Mouse (Mus musculus) spleen, postnatal 14 days (tissue): ENCODE measurements around the gene Otop2.

Experiments
- DNase-seq, 2 experiments: peaks; one replicate each; pipeline ENCODE4 v3.0.0; 2021 to 2022; ENCODE audit warnings: low spot score in 2 of 2

Otop2 gene

DNA sequence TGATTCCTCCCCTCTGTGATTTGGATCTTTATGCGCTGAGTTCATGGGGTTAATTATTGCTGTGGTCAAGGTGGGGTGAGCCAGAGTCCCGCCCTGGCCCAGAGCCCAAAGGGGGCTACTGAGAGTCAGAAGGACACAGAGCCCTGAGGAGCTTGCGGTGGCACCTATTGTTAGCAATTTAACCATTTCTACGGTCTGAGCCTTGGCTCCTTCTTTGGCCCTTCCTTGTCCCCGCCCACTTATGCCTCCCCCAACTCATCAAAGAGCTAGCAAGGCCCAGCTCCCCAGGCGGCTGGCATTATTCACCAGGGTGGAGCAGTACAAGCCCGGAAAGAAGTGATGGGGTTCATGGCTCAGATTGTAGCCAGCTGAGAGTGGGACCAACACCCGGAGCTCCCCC lies at the start of gene Otop2:
Otop2 (plus strand) TSS at position 301 of the 400 bp plus-strand sequence.
- no peak for DNase-seq

DNA sequence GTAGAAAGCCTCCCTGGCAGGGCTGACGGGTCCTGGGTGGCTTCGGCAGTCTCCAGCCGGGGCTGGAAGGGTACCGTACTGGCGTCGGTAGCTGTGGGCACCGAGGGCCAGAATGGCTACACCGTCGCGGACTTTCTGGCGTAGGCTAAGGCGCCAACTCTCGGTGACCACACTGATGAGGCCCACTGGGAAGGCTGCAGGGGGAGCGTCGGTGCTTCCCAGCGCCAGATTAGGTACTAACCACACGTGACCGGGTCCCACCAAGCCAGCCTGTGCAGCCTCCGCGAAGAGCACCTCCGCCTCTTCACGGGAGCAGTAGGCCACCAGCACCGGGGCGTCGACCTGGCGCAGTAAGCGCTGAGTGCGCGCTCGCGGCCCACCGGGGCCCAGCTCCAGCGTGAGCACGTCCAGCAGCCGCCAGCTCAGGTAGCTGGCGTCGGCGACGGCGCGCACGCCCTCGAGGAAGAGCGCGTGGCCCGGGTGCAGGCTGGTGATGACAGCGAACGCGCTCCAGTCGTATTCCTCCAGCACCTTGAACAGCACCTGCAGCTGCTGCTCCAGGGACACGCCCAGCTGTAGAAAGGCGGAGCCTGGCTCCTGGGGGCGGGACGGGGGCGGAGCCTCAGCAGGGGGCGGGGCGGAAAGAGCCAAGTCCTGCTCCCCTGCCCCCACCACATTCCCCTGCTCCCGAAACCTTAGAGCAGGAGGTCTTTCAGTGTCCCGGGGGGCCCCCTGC lies 49.0 kb upstream of the Otop2 start:
- DNase-seq = no peak

DNA sequence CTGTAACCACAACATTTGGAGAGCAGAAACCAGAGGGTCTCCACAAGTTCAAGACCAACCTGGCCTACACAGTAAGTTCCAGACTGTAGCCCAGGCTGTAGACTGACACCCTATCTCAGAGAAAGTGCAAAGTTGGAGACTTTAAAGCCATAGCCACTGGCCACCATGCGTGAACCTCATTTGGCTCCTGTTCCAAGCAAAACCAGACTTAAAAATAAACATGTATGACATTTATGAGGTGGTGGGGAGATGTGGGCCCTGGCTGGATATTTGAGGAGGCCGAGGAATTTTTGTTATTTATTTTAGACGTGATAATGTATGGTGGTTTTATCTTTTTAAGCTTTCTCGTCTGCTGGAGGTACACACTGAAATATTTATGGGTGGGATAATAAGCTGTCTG lies 47.8 kb upstream of the Otop2 start:
- no peak for DNase-seq

DNA sequence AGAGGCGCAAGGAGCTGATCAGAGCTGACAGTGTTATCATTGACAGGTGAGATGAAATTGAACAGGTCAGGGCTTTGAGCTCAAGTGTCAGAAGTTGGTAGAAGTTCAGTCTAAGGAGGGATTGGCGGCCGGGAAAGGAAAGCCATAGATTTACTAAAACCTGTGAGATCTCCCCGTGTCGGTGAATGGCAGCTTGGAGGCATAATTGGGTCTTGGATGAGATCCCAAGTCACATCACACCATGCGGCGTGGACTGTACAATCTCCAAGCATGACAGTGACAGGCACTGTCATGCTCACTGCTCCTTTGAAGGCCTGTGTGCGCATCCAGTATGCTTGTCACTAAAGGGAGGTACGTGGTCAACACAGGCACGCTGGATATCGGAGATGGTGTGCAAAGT lies 44.0 kb upstream of the Otop2 start:
- no peak for DNase-seq

DNA sequence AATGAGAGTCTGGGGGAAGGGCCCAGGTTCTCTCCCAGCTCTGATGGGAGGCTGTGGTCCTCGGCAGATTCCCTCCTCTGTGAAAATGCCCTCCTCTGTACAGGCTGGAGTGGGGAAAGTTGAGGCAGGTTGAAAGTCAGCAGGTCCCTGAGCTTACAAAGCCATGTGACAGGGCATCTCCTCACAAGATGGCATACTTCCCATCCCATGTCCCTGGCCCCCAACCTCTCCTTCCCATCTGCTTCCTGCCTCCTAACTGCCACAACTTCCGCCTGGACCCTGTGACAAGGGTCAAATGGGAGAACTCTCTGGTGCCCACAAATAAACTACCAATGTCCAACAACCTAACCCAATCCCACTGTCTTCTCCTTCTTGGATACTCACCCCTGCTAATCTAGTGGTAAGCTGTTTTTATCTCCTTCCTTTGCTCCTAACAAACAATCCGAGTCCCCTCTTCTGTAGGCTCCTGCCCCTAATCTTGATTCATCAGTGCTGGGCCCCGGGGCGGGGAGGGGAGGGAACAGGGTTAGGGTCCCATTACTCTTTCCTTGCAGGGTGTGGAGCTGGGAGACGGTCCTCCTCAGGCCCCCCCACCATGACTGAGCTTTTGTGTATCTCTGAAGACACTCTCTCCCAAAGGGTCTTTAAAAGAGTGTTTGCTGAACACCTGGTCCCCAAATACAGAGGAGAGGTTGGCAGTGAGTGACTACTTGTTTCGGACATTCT lies 42.7 kb upstream of the Otop2 start:
- DNase-seq = no peak

DNA sequence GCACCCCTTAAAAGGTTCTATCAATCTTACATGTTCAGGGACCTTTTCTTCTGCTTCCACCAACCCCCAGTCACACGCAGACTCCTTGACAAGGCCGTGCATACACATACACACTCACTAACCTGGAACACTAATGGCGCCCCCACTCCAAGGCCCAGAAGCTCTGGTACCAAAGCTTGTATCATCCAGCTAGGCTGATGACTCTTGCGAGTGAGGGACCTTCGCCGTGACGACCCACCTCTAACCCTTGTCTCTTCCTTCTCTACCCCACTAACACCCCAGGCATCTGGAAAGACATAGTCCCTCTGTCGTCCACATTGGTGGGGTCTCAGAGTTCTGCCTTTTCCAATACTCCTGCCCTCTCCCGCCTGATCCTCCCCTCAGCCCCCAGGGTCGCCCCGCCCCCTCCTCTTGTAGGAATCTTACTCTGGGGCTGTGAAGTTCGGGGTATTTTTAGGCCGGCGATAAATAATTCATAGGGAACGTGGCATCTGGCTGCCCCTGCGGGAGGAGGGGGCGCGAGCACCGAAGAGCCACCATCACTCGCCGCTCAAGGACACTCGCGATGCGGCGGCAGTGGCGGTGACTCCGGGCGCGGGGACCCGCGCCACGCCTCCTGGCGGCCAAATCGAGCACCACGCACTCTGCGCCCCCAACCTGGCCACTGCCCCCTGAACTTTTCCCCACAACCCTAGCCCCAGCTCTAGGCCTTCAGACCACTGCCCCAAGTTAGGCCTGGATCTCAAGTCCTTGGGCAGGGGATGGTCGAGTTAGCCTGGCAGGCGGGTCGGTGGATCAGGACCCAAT lies 41.9 kb upstream of the Otop2 start:
- no peak for DNase-seq

DNA sequence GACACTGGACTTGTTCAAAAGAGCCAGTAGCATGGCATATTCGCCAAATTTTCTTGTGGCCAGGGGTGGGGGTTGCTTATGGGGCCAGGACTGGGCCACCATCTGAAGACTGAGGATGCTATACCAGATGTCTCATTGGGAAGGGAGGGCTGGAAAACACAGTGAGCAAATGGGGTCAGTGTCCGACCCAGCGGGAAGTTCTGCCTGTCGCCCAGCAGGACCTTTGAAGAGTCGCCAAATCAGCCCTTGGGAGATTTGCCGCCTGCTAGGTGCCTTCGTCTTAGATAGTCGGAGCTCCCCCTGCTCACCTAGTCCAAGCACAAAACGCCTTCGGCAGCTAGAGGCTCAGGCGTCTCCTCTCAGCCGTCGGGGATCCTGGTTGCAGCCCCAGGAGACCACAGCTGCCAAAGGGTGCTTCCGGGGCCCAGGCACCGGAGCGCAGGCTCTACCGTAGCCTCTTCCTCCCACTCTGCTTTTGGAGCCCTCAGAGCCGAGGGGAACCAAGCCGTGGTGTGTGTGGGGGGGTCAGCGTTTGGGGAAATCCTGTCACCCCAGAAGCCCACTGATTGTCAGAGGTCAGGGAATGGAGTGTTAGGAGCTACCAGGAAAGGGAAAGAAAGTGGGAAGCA lies 41.1 kb upstream of the Otop2 start:
- no peak for DNase-seq

DNA sequence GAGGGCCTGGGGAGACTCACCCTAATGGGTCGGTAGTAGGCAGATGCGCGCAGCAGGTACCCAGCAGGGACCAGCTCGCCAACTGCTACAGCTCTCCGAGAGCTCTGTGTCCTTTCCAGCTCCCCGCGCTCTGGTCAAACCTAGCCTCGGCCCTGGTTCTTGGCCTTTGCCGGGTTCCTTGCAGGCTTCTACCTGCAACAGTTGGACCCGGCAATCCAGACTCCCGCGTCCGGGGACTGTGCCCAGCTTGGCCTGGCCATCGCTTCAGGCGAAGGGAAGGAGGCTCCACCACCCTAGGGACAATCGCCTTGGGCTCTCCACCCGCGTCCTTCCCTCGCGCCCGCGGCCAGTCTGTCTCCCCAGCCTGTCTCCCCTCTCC lies 40.6 kb upstream of the Otop2 start:
- DNase-seq = no peak

DNA sequence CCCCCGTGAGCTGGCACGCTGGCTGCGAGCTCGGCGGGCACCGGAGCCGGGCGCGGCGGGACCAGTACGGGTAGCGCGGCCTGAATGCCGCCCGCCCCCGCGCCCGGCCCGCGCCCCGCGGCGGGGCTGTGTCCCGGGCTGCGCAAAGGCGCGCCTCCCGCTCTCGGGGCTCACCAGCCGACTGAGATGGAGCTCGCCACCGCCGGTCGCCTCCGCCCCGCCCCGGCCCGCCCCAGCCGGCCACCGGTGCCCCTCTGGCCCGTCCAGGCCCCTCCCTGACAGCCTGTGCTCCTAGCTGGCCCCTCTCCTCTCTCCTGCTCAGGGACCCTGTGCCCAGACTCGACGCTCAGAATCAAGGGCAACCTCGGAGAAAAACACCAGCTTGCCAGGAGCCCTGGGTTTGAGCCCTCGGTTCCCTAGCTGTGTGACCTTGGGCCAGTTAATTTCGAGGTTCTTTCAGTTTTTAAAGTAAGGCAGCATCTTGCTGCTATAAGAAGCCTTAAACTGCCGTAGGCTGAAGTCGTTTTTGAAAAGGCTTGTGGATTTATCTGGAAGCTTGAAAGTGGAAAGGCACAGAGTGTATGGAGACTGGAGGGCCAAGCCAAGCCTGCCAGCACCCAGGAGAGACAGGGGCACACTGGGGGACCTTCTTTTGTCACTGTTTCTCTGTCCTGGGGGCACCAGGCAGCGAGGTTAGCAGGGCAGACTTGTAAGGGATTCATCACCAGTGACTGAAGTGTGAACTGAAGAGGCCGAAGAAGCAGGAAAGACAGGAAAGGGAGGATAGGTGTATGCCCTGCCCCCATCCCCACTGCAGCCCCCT lies 39.7 kb upstream of the Otop2 start, which contains the start of gene Grin2c:
Grin2c (minus strand) TSS at position 183 of the 823 bp plus-strand sequence.
- no peak for DNase-seq

DNA sequence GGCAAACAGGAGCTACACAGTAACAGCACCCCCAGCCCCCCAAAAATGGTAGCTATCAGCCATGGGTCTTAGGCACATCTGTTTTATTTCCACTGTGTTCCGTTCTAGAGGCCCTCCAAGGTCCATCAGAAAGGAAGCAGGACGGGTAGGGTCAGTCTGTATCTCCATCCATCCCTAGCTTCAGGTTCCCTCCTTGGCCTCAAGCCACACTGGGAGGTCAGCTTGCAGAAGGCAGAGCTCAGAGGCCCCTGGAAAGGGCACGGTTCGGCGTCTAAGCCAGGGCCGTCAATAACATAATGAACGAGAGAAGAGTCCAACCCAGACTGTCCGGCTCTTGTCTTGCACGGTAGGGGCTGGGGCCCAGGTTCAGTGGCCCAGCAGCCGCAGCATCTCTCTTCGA lies 39.0 kb upstream of the Otop2 start:
- no peak for DNase-seq

DNA sequence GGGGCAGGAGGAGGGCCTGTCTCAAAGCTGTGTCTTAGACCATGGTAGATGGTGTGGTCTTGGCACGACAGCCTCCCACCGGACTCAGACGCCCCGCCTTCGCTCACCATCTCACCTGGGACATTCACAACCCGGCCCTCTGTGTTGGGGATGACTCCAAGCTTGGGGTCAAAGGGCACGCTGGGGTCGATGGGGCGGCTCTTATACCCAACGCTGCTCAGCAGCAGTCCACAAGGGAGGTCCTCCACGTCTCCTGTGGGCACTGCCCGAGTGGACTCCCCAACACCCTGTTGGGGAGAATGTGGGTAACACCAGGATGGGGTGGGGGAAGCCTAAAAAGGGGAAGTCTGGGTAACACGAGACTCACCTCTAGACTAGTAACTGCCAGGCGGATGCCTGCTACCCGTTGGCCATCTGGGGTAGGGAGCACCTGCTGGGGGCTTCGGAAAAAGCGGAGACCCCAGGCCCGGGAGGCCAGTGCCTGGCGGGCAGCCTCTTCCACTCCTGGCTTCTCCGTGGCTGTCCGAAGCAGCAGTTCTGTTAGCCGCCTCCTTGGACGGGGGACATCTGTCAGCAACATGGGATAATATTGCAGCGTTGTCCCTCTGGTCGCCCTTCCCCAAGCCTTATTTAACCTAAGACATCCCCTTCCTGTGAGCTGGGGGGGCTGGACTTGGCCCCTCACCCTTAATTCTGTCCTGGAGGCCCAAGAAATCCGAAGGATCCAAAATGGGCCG lies 37.5 kb upstream of the Otop2 start:
- no peak for DNase-seq

DNA sequence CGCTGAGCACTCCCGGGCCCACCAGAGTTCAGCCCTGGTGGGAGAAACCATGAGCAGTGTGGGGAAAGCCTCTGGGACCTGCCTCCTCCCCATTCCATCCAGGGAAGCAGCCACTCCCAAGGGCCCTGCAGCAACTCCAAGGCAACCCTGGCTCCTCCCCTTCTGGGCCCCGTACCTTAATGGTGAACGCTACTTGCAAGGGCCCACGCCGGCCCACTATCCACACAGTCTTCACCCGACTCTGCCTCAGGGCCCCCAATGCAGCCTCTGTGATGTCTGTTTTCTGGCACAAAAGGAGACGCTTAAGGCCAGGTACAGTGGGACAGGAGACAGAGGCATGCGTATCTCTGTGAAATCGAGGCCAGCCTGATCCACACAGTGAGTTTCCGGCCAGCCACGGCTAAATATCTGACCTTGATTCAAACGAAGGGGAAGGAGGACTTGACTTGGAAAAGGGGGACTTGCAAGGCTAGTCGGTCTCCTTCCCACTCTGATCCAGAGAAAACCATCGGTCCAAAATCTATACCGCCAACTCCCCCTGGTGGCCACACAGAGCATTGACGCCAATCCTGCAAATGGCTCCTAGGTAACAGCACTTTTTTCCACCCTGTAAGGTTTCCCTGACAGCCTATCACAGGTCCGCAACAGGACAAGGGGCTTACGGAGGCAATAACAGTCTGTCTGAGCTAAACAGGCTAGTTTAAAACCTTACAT lies 36.7 kb upstream of the Otop2 start:
- DNase-seq = peak in 1 of 2 experiments; percentile 47

DNA sequence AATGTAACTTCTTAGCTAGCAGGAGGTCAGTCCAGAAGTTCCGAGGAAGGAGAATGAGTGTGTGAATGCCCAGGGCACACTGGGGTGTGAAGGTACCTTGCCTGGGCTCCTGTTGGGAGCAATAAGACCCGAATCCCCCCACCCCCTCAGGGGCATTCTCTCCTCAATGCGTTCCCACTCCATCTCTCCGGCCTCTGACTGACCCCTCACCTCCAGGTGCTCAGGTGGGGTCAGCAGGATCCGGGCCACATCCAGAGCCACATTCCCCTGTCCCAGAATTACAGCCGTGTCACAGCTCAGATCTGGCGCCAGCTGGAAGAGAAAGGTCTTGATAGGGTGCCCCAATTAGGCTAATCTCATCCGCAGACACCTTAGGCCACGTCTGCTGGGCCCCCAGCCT lies 35.9 kb upstream of the Otop2 start:
- no peak for DNase-seq

DNA sequence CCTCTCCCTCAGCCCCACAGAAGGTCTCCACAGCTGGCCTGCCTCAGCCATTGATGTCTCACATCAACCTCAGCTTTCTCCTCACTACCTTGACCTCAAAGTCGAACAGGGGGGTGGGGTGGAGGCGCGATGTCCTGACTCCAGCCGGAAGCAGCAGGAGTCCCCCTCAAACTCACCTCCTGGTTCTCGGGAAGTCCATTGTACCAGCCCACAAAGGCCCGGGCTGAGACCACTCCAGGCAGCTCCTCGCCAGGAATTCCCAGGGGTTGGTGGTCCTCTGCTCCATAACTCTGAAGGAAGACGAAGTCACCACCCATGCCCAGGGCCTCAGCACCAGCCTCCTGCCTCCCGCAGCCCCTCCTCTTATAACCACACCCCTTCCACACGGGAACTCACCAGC lies 35.5 kb upstream of the Otop2 start:
- no peak for DNase-seq

DNA sequence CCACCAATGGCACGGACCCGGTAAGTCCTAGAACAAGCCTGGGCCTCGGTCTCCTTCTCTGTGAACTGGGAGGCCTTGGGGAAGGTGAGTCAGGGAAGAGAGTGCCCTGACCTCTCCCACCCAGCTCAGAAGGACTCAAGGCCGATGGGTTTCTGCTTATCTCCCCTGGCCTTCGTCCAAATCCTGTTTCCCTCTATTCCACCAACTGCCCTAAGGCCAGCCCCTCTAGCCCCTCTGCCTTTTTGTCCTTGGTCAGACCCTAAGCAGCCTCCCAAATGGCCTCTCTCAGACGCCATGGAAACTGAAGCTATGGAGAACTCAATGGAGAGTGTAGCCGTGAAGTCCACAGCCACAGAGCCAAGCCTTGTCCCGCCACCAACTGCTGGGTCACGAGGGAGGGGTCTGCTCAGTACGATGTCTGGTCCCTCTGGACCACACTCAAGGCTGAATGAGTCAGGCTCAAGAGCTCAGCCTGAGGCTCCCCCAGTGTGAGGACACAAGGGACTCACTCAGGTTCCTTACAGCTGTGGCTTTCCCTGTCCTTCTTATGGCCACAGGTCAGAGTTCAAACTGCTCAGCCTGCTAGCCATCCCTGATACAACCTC lies 34.0 kb upstream of the Otop2 start:
- DNase-seq = no peak

DNA sequence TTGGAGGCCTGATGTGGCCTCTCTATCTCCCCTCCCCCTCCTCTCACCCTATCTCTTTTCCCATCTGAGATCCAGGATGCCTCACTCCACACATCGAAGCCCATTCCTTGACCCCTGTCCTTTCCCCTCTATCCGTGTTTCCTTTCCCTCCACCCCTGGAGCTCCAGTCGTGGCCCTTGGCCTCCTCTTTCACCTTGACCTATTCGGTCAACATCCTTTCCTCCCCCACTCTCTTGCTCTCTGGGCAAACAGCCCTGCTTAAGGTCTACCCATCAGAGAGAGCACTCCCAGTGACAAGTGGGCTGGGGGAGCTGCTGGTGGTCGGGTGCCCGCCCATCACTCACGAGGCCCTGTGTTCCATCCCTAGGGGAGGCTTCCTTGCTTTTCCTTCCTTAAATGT lies 33.2 kb upstream of the Otop2 start:
- DNase-seq = no peak

DNA sequence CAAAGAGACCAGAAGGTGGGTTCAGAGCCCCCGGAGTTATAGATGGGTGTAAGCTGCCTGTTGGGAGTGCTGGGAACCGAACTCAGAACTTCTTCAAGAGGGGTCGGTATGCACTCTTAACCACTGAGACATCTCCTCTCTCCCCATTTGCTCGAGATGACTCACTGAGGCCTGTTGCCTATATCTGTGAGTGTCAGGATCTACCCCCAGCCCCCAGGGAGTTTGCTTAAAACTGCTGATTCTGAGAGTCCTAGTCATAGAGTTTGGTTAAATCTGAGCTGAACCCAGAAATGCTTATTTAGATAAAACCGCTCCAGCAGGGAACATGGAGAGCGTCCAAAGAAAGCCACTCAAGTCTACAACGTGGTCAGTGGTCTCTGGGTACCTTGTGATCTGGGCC lies 32.8 kb upstream of the Otop2 start:
- no peak for DNase-seq

DNA sequence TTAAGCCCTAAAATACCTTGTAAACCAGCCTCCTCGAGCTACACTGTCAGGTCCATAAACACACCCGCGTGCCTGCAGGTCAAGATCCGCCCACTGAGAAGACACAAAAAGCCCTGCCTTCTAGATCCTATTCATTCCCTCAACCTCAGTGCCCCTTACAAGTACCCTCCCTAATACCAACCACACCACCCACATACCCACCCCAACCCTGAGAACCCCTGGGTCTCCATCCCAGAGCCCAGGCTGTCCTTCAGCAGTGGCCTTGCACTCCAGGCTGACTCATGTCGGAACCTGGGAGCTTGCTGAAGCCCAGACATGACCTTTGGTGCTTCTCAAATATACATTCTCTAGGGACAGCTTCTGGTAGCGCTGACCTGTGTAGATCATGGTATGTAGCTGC lies 32.2 kb upstream of the Otop2 start:
- DNase-seq = no peak

DNA sequence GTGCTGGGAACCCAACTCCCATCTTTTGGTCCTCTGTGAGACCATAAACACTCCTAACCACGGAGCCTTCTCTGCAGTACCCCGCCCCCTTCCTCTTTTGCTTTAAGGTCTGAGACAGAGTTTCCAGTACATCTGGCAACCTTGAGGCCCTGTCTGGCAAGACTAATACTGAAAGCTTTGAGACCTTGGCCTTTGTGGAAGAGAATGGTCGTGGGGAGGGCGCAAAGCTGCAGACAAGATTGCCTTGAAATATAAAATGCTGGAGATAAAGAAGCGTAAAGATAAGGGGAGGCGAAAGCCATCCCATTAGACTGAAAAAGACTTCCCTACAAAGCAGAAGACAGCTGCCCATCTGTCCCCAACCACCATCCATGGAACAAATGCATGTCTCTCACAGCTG lies 31.5 kb upstream of the Otop2 start:
- DNase-seq = no peak

DNA sequence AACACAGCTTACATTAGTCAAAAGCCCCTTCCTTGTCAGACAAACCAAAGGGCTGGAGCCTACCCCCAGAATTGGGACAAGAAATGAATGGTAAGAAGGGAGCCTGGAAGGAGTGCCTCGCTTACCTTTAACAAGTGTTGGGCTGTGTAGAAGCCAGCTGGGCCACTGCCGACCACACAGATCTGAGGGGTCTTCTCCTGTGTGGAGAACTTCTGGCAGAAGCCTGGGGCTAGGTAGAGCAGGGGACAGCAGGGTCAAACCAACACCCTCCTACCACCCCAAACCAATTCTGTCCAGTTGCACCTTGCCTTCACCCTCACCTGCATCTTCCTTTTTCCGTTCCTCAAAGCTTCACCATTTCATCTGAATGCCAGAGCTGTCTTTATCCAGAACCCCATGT lies 31.0 kb upstream of the Otop2 start:
- DNase-seq = no peak
